Mouse (Mus musculus): ENCODE measurements at regions not wholly inside any gene's neighbourhood (a gene's known extent, or its start where the extent isn't known, plus 50 kb on each side); places are given as distances from the start of the nearest gene placed in this dataset.

DNA sequence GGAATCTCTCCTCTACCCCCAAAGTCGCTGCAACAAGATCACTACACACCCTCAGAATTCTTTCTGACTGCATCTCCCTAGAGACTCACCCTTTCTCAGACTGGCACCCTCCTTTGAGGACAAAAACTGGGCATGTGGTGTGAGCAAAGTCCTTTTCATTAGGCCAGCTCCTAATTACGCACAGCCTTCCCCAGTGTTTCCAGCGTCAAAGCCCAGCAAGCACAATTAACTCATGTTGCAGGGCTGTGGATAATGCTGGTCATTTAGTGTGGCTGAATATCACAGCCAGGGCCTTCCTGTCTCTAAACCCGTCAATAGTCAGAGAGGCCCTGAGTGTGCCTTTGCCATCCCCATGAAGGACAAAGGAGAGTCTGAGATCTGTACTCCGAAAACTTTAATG is 114.2 kb upstream of the Arhgap5 start:
- Histone ChIP-seq H3K27me3 (no peaks in the 10 kb centered on the region), H3K4me3 (no peak overlapping the region), H3K4me2 (no peak overlapping the region), H3K36me3 (no peaks in the 10 kb centered on the region), H3K27ac (no peak overlapping the region), H3K9ac (no peak overlapping the region), H3K9me3 (no peaks in the 10 kb centered on the region), H3K4me1 (peaks cover 4% of the 10 kb centered on the region)
- WGBS, result 58% methylated on average over 5 of the region's 5 CpGs
- no peak for ATAC-seq (ENCODE audit: insufficient number of reproducible peaks, insufficient read depth, low FRiP score, low TSS enrichment, low read depth)

DNA sequence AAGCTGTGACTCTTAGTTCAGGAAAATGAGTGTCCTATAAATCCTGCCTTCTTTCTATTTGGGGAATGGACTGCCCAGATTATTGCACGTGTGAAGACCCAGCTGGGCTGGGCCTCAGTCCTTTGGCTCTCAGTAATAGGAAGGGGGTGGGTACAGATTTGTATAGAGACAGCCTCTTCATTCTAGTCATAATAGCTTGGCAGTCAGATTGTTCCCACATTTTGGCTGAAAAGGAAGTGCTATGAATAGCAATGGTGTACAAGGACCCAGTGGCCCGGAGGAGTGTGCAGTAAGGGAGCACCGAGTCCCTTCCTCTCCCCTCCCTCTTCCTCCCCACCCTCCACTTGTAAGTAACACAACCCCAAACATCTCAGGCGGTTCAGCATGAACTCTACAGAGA is 113.5 kb upstream of the Arhgap5 start:
- Histone ChIP-seq H3K4me3 (no peak overlapping the region), H3K4me1 (peaks cover 4% of the 10 kb centered on the region), H3K4me2 (no peak overlapping the region), H3K27ac (no peak overlapping the region), H3K27me3 (no peaks in the 10 kb centered on the region), H3K9ac (no peak overlapping the region), H3K36me3 (no peaks in the 10 kb centered on the region), H3K9me3 (no peaks in the 10 kb centered on the region)
- 58% methylated on average over 4 of the region's 4 CpGs for WGBS
- no peak for ATAC-seq (ENCODE audit: insufficient number of reproducible peaks, insufficient read depth, low FRiP score, low TSS enrichment, low read depth)

DNA sequence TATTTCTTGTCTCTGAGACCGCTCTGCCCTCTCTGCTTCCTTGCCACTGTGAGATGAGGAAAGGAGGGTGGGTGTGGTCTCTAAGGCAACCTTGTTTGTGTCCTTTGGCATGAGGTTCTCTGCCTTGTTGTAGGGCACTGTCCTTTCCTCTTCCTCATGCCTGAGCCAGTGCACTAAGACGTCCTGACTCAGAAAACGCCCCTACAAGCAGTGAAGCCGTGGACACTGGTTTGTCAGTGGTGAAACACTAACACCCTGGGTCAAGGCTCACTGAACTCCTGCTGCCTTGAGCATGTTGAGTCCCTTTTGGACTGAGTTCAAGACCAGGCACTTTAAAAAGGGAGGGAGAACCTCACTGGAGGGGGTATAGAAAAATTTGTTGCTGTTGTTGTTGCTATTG is 111.1 kb upstream of the Arhgap5 start:
- no peak overlapping the region for H3K27ac ChIP-seq
- peaks cover 6% of the 10 kb centered on the region for H3K4me1 ChIP-seq
- no peak overlapping the region for H3K9ac ChIP-seq
- WGBS, result 84% methylated on average over 4 of the region's 4 CpGs
- H3K9me3 ChIP-seq, result no peaks in the 10 kb centered on the region
- H3K4me2 ChIP-seq, result no peak overlapping the region
- H3K27me3 ChIP-seq, result no peaks in the 10 kb centered on the region
- no peaks in the 10 kb centered on the region for H3K36me3 ChIP-seq
- H3K4me3 ChIP-seq, result no peak overlapping the region
- ATAC-seq (ENCODE audit: insufficient number of reproducible peaks, insufficient read depth, low FRiP score, low TSS enrichment, low read depth), result no peak

DNA sequence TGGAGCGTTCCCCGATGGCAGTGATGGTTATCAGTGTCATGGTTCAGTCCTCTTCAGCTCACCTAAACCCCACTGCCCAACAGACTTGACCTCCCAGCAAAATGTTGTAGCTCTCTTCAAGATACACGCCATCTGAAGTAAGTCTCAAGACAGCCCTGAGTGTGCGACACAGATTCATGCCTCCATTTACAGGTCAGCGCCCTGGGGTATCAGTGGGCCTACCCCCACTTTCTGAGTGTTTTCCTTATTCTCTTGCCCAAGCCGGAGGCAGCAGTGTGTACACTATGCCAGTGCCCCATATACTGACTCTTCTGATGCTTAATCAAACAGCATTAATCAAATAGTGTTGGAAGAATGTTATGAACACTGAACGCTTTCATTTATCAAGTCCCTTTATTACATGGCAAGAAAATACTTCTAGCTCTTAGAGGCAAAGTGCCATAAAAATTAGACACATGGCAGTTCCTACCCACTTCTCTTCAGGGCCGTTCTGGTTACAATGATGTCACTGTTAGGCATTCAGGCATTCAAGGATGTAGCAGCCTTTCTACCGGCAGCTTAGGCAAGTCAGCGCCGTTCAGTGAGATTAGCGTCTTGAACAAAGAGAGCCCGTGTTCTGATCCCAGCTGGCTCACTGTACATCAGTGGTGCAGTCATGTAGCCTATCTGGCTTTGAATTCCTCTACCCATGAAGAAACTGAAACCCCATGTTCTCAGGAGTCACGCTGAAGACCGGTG is 109.6 kb upstream of the Arhgap5 start:
- 60% methylated on average over 15 of the region's 15 CpGs for WGBS

DNA sequence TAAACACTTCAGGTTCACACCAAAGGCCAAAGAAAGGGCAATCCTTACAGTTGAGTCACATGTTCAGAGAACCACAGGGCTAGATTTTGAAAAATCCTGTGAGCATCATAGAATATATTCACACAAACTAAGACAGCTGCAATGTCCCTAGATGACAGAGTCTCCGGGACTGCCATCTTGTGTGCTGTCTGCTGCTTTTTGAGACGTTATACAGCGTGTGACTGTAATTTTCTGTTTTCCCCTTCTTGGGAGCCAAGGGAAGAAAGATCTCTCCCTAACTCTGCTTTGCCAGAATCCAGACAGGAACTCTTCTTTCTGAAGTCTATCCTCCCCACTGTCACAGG is 109.1 kb upstream of the Arhgap5 start:
- Histone ChIP-seq H3K4me2 (no peak overlapping the region), H3K27me3 (no peaks in the 10 kb centered on the region), H3K9ac (no peak overlapping the region), H3K4me1 (peaks cover 11% of the 10 kb centered on the region), H3K36me3 (no peaks in the 10 kb centered on the region), H3K4me3 (no peak overlapping the region), H3K9me3 (no peaks in the 10 kb centered on the region), H3K27ac (no peak overlapping the region)
- WGBS, result 74% methylated on average over 3 of the region's 3 CpGs
- ATAC-seq (ENCODE audit: insufficient number of reproducible peaks, insufficient read depth, low FRiP score, low TSS enrichment, low read depth), result no peak

More for the DNA sequence above, 109.6 kb upstream of the Arhgap5 start:
- Histone ChIP-seq H3K27me3 (no peaks in the 10 kb centered on the region), H3K36me3 (no peaks in the 10 kb centered on the region), H3K4me2 (no peak overlapping the region), H3K27ac (no peak overlapping the region), H3K9ac (no peak overlapping the region), H3K9me3 (no peaks in the 10 kb centered on the region), H3K4me1 (peaks cover 11% of the 10 kb centered on the region), H3K4me3 (no peak overlapping the region)
- no peak for ATAC-seq (ENCODE audit: insufficient number of reproducible peaks, insufficient read depth, low FRiP score, low TSS enrichment, low read depth)

DNA sequence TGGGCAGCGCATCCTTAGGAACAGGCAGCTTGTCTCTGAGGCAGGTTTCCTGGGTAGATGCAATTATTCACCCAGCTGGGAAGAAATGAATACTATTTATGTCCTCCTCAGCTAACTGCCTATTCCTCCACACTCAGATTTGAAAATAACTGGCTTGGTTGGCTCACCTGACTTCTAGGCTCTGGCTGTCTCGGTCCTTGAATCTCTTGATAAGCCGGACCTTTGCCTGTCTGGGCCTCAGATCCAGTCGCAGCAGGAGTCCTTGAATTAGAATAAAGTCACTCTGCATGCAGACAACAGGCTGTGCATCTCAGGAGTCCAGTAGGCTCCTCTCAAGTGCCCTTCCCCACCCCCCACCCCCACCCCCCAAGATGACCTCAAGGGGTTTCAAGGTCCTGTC is 108.7 kb upstream of the Arhgap5 start:
- ATAC-seq (ENCODE audit: insufficient number of reproducible peaks, insufficient read depth, low FRiP score, low TSS enrichment, low read depth), result no peak
- 63% methylated on average over 4 of the region's 4 CpGs for whole genome bisulfite sequencing

DNA sequence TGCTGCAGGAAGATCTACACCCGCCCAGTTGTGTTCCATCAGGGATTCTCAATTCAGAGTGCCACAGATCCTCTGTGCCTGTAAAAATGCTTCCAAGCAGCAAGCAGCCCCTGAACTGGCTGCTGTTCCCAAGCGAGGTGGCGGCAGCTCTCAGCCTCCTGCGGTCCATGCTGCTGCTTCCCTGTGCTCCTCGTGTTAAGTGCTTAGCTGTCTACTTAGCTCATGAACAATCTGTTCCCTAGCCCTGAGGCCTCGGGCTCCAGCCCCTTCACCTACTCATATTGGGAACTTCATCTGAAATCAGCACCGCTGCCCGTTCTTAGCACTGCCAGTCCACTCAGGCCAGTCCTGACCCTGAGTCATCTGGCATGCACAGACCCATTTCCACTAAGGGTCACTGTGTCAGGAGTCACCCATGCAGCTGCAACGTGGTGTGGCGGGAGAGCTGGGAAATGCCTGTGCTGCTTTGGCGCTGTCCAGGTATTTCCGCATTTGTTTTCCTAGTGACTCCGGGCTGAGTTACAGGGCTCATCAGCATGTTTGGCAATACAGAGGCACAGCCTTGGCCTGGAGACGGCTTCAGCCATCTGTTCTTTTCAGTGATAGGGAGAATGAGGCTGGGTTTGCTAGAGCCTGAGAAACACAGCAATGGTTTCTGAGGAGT is 107.5 kb upstream of the Arhgap5 start:
- 39% methylated on average over 14 of the region's 14 CpGs for WGBS
- ATAC-seq (ENCODE audit: insufficient number of reproducible peaks, insufficient read depth, low FRiP score, low TSS enrichment, low read depth), result no peak
- Histone ChIP-seq H3K36me3 (no peaks in the 10 kb centered on the region), H3K4me3 (no peak overlapping the region), H3K27me3 (no peaks in the 10 kb centered on the region), H3K9ac (0 out of 2 replicates have a peak overlapping the region, but pooled peaks have one; percentile 21), H3K4me2 (no peak overlapping the region), H3K4me1 (peaks cover 11% of the 10 kb centered on the region), H3K27ac (peak overlapping the region; percentile 13; the same call in 1 of the 2 replicates), H3K9me3 (no peaks in the 10 kb centered on the region)

More for the DNA sequence above, 108.7 kb upstream of the Arhgap5 start:
- no peak overlapping the region for H3K4me2 ChIP-seq
- H3K4me1 ChIP-seq, result peaks cover 11% of the 10 kb centered on the region
- no peaks in the 10 kb centered on the region for H3K36me3 ChIP-seq
- H3K27ac ChIP-seq, result no peak overlapping the region
- H3K9me3 ChIP-seq, result no peaks in the 10 kb centered on the region
- H3K4me3 ChIP-seq, result no peak overlapping the region
- H3K27me3 ChIP-seq, result no peaks in the 10 kb centered on the region
- H3K9ac ChIP-seq, result no peak overlapping the region

DNA sequence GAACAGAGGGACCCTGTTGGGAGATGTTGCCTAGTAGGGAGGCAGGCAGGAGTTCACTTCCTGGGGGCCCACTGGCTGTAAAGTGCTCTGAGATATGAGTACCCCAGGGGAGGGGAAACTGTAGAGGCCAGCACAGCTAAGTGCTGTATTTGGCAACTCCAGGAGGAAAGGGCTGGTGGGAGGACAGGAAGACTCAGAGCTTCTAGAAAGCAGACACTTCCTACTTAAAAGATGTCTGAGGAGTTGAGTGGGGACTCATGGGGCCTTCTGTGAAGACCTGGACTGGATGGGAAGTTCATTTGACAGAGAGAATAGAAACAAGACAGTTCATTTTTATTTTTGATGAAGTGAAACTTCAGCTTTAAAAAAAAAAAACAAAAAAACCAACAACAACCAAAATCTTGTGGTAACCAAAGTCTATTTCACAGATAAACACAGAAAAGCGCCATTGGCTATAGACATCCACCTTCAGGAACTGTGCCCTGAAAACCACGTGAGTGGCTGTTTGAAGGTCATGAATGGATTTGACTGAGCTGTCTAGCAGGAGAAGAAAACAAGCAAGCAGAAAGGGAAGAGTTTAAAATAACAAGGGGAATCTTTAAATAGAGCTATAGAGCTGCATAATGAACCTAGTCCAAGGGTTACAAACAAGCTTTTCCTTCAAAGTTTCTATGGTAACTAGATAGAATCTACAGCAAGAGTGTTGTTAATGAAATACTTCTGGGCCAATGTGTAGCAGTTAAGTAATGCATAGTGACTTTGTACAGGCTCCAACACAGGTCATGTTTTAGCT is 105.9 kb upstream of the Arhgap5 start:
- Histone ChIP-seq H3K27ac (no peak overlapping the region), H3K4me1 (peaks cover 11% of the 10 kb centered on the region), H3K9ac (no peak overlapping the region), H3K27me3 (no peaks in the 10 kb centered on the region), H3K4me2 (no peak overlapping the region), H3K9me3 (no peaks in the 10 kb centered on the region), H3K4me3 (no peak overlapping the region), H3K36me3 (no peaks in the 10 kb centered on the region)
- WGBS, result 58% methylated on average over 2 of the region's 2 CpGs
- ATAC-seq (ENCODE audit: insufficient number of reproducible peaks, insufficient read depth, low FRiP score, low TSS enrichment, low read depth), result no peak

DNA sequence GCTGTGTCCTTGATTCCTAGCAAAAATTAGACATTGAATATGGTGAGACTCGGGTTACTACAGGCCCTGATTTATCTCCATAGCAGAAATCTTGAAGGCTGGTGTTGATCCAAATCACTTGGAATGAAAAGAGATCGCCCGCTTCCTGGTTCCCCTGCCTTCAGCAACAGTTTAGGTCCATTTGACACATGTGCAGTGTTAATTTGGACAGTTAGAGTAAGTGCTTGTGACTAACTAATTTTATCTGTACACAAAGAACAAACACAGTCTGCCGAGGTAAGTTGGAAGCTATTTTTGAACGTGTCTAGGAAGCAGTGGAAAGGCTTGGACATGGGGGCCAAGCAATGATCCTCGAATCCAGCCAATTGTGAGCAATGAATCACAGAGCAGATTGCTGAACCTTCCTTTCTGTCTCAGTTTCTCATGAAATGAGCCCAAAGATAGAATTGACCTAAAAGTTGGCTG is 105.2 kb upstream of the Arhgap5 start:
- H3K36me3 ChIP-seq, result no peaks in the 10 kb centered on the region
- no peaks in the 10 kb centered on the region for H3K9me3 ChIP-seq
- H3K4me1 ChIP-seq, result peaks cover 11% of the 10 kb centered on the region
- 71% methylated on average over 6 of the region's 6 CpGs for WGBS
- H3K27ac ChIP-seq, result no peak overlapping the region
- H3K4me2 ChIP-seq, result no peak overlapping the region
- H3K9ac ChIP-seq, result no peak overlapping the region
- no peak overlapping the region for H3K4me3 ChIP-seq
- H3K27me3 ChIP-seq, result no peaks in the 10 kb centered on the region
- ATAC-seq (ENCODE audit: insufficient number of reproducible peaks, insufficient read depth, low FRiP score, low TSS enrichment, low read depth), result no peak

DNA sequence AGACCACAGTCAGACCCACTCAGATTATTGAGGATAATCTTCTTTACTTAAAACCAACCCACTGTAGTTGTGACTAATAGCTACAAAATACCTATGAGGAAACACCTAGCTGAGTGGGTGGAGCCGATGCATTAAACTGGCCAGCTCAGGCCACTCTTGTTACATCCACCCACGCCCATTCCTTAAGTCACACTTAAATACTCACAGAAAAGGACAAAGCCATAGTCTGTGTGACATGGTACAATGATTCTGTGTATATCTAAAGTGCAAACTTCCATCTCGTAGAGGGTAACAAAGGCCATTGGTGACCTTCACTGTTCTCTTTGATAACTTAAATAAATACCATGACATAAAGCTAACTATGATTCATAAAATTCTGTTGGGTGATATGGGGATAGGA is 103.7 kb upstream of the Arhgap5 start:
- 86% methylated on average over 3 of the region's 3 CpGs for WGBS
- H3K27ac ChIP-seq, result no peak overlapping the region
- ATAC-seq (ENCODE audit: insufficient number of reproducible peaks, insufficient read depth, low FRiP score, low TSS enrichment, low read depth), result no peak
- no peak overlapping the region for H3K4me2 ChIP-seq
- H3K4me3 ChIP-seq, result no peak overlapping the region
- no peak overlapping the region for H3K9ac ChIP-seq
- no peaks in the 10 kb centered on the region for H3K27me3 ChIP-seq
- no peaks in the 10 kb centered on the region for H3K9me3 ChIP-seq
- H3K4me1 ChIP-seq, result peaks cover 11% of the 10 kb centered on the region
- H3K36me3 ChIP-seq, result no peaks in the 10 kb centered on the region

DNA sequence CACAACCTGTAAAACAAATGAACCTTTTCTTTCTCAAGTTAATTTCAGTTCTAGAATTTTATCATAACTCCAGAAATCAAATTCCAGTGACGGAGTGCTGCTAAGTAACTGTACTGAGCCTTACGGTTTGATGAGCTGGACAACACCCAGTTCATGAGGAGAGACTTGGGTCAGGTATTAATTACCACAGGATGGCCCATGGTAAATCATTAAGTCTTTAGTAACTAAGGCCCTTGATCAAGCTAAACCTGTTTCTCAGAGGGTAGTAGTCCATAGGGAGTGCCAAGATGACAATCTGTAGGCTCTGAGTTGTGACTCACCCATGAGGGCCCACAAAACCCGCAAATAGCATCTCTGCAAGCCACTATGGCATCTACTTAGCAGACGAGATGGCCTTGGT is 101.1 kb upstream of the Arhgap5 start:
- H3K4me2 ChIP-seq, result no peak overlapping the region

More for the DNA sequence above, 101.1 kb upstream of the Arhgap5 start:
- H3K4me3 ChIP-seq, result no peak overlapping the region
- H3K27me3 ChIP-seq, result no peaks in the 10 kb centered on the region
- peaks cover 5% of the 10 kb centered on the region; the same call in 1 of the 2 replicates for H3K4me1 ChIP-seq
- no peak overlapping the region for H3K27ac ChIP-seq
- no peaks in the 10 kb centered on the region for H3K9me3 ChIP-seq
- no peaks in the 10 kb centered on the region for H3K36me3 ChIP-seq
- no peak for ATAC-seq (ENCODE audit: insufficient number of reproducible peaks, insufficient read depth, low FRiP score, low TSS enrichment, low read depth)
- no peak overlapping the region for H3K9ac ChIP-seq
- WGBS, result 90% methylated on average over 4 of the region's 4 CpGs
